Mouse (Mus musculus): ENCODE results near the gene Usp36. TPM values are rescaled to one million over a fixed set of nuclear protein-coding genes. Genes with fewer than 3 reads are reported as not detected.

Gene Usp36
- polyA plus RNA-seq, 1 experiment from 2014 or later = 18.0 TPM

GRCm38 (mm10) chr11:118225056-118225836 is 64.8 kb downstream of the Usp36 start:
- Histone ChIP-seq H3K9me3 (replicated peaks; ENCODE audit: control insufficient read depth, low read length) (no peaks in the 10 kb centered on the region), H3K36me3 (ENCODE audit: control insufficient read depth, insufficient read depth, low read length) (no peaks in the 10 kb centered on the region), H3K27ac (ENCODE audit: low read length) (no peak overlapping the region), H3K4me1 (ENCODE audit: control insufficient read depth, insufficient read depth, low read length) (peaks cover 7% of the 10 kb centered on the region), H3K4me3 (replicated peaks; ENCODE audit: low read length) (no peak overlapping the region), H3K4me2 (ENCODE audit: low read depth, low read length) (no peak overlapping the region), H3K27me3 (ENCODE audit: control insufficient read depth, insufficient read depth, low read length) (no peaks in the 10 kb centered on the region), H3K9ac (ENCODE audit: low read length) (no peak overlapping the region)
- no peak for ATAC-seq (ENCODE audit: insufficient read depth, low FRiP score)
- 80% methylated on average over 12 of the region's 12 CpGs for WGBS

- Histone ChIP-seq H3K9ac (ENCODE audit: low read length) (no peak overlapping the region), H3K4me2 (ENCODE audit: low read depth, low read length) (no peak overlapping the region), H3K36me3 (ENCODE audit: control insufficient read depth, insufficient read depth, low read length) (no peaks in the 10 kb centered on the region), H3K4me1 (ENCODE audit: control insufficient read depth, insufficient read depth, low read length) (peaks cover 7% of the 10 kb centered on the region), H3K27ac (ENCODE audit: low read length) (no peak overlapping the region), H3K9me3 (replicated peaks; ENCODE audit: control insufficient read depth, low read length) (no peaks in the 10 kb centered on the region), H3K4me3 (replicated peaks; ENCODE audit: low read length) (no peak overlapping the region), H3K27me3 (ENCODE audit: control insufficient read depth, insufficient read depth, low read length) (no peaks in the 10 kb centered on the region)
- no peak for ATAC-seq (ENCODE audit: insufficient read depth, low FRiP score)
- 85% methylated on average over 10 of the region's 10 CpGs for WGBS
These were observed 66.5 kb downstream of the Usp36 start for GRCm38 (mm10) chr11:118223416-118224067.

- Histone ChIP-seq H3K27ac (ENCODE audit: low read length) (no peak overlapping the region), H3K27me3 (ENCODE audit: control insufficient read depth, insufficient read depth, low read length) (no peaks in the 10 kb centered on the region), H3K36me3 (ENCODE audit: control insufficient read depth, insufficient read depth, low read length) (no peaks in the 10 kb centered on the region), H3K4me2 (ENCODE audit: low read depth, low read length) (no peak overlapping the region), H3K4me3 (replicated peaks; ENCODE audit: low read length) (no peak overlapping the region), H3K4me1 (ENCODE audit: control insufficient read depth, insufficient read depth, low read length) (peaks cover 7% of the 10 kb centered on the region), H3K9ac (ENCODE audit: low read length) (no peak overlapping the region), H3K9me3 (replicated peaks; ENCODE audit: control insufficient read depth, low read length) (no peaks in the 10 kb centered on the region)
- ATAC-seq (ENCODE audit: insufficient read depth, low FRiP score) = no peak
- 71% methylated on average over 5 of the region's 5 CpGs for WGBS
These were observed 67.1 kb downstream of the Usp36 start for GRCm38 (mm10) chr11:118222917-118223316.

GRCm38 (mm10) chr11:118222351-118222885 is 67.6 kb downstream of the Usp36 start:
- H3K4me1 ChIP-seq (ENCODE audit: control insufficient read depth, insufficient read depth, low read length) = peaks cover 4% of the 10 kb centered on the region; the same call in 1 of the 2 replicates
- no peaks in the 10 kb centered on the region for H3K9me3 ChIP-seq (replicated peaks; ENCODE audit: control insufficient read depth, low read length)
- no peak overlapping the region for H3K4me2 ChIP-seq (ENCODE audit: low read depth, low read length)
- no peak overlapping the region for H3K4me3 ChIP-seq (replicated peaks; ENCODE audit: low read length)
- no peak overlapping the region for H3K27ac ChIP-seq (ENCODE audit: low read length)
- H3K27me3 ChIP-seq (ENCODE audit: control insufficient read depth, insufficient read depth, low read length) = no peaks in the 10 kb centered on the region
- no peak for ATAC-seq (ENCODE audit: insufficient read depth, low FRiP score)
- no peaks in the 10 kb centered on the region for H3K36me3 ChIP-seq (ENCODE audit: control insufficient read depth, insufficient read depth, low read length)
- 55% methylated on average over 6 of the region's 6 CpGs for WGBS
- H3K9ac ChIP-seq (ENCODE audit: low read length) = no peak overlapping the region

GRCm38 (mm10) chr11:118220561-118221262 is 69.3 kb downstream of the Usp36 start:
- Histone ChIP-seq H3K4me3 (replicated peaks; ENCODE audit: low read length) (no peak overlapping the region), H3K9me3 (replicated peaks; ENCODE audit: control insufficient read depth, low read length) (no peaks in the 10 kb centered on the region), H3K4me1 (ENCODE audit: control insufficient read depth, insufficient read depth, low read length) (peaks cover 9% of the 10 kb centered on the region), H3K4me2 (ENCODE audit: low read depth, low read length) (no peak overlapping the region), H3K27ac (ENCODE audit: low read length) (no peak overlapping the region), H3K27me3 (ENCODE audit: control insufficient read depth, insufficient read depth, low read length) (no peaks in the 10 kb centered on the region), H3K36me3 (ENCODE audit: control insufficient read depth, insufficient read depth, low read length) (no peaks in the 10 kb centered on the region), H3K9ac (ENCODE audit: low read length) (no peak overlapping the region)
- WGBS = 24% methylated on average over 7 of the region's 7 CpGs
- ATAC-seq (ENCODE audit: insufficient read depth, low FRiP score) = no peak

GRCm38 (mm10) chr11:118219066-118219465 is 71.0 kb downstream of the Usp36 start:
- H3K9ac ChIP-seq (ENCODE audit: low read length) = no peak overlapping the region
- no peaks in the 10 kb centered on the region for H3K36me3 ChIP-seq (ENCODE audit: control insufficient read depth, insufficient read depth, low read length)
- H3K4me2 ChIP-seq (ENCODE audit: low read depth, low read length) = no peak overlapping the region
- H3K9me3 ChIP-seq (replicated peaks; ENCODE audit: control insufficient read depth, low read length) = no peaks in the 10 kb centered on the region
- no peak overlapping the region for H3K27ac ChIP-seq (ENCODE audit: low read length)
- H3K4me3 ChIP-seq (replicated peaks; ENCODE audit: low read length) = no peak overlapping the region
- H3K27me3 ChIP-seq (ENCODE audit: control insufficient read depth, insufficient read depth, low read length) = no peaks in the 10 kb centered on the region
- 84% methylated on average over 4 of the region's 4 CpGs for WGBS
- H3K4me1 ChIP-seq (ENCODE audit: control insufficient read depth, insufficient read depth, low read length) = peaks cover 13% of the 10 kb centered on the region
- no peak for ATAC-seq (ENCODE audit: insufficient read depth, low FRiP score)

- Histone ChIP-seq H3K4me1 (ENCODE audit: control insufficient read depth, insufficient read depth, low read length) (peaks cover 26% of the 10 kb centered on the region), H3K9ac (ENCODE audit: low read length) (no peak overlapping the region), H3K27ac (ENCODE audit: low read length) (peak overlapping the region; percentile 82), H3K4me2 (ENCODE audit: low read depth, low read length) (no peak overlapping the region), H3K4me3 (replicated peaks; ENCODE audit: low read length) (no peak overlapping the region), H3K27me3 (ENCODE audit: control insufficient read depth, insufficient read depth, low read length) (no peaks in the 10 kb centered on the region), H3K9me3 (replicated peaks; ENCODE audit: control insufficient read depth, low read length) (no peaks in the 10 kb centered on the region), H3K36me3 (ENCODE audit: control insufficient read depth, insufficient read depth, low read length) (no peaks in the 10 kb centered on the region)
- no peak for ATAC-seq (ENCODE audit: insufficient read depth, low FRiP score)
- WGBS = 69% methylated on average over 6 of the region's 6 CpGs
These were observed 73.6 kb downstream of the Usp36 start for GRCm38 (mm10) chr11:118216468-118216867.

GRCm38 (mm10) chr11:118215928-118216458 is 74.1 kb downstream of the Usp36 start:
- Histone ChIP-seq H3K4me1 (ENCODE audit: control insufficient read depth, insufficient read depth, low read length) (peaks cover 30% of the 10 kb centered on the region), H3K4me2 (ENCODE audit: low read depth, low read length) (no peak overlapping the region), H3K9ac (ENCODE audit: low read length) (peak overlapping the region; percentile 13; the same call in 1 of the 2 replicates), H3K36me3 (ENCODE audit: control insufficient read depth, insufficient read depth, low read length) (no peaks in the 10 kb centered on the region), H3K27ac (ENCODE audit: low read length) (peak overlapping the region; percentile 82), H3K27me3 (ENCODE audit: control insufficient read depth, insufficient read depth, low read length) (no peaks in the 10 kb centered on the region), H3K9me3 (replicated peaks; ENCODE audit: control insufficient read depth, low read length) (no peaks in the 10 kb centered on the region), H3K4me3 (replicated peaks; ENCODE audit: low read length) (no peak overlapping the region)
- ATAC-seq (ENCODE audit: insufficient read depth, low FRiP score) = peak; percentile 51; the same call in 1 of the 2 replicates
- 48% methylated on average over 5 of the region's 5 CpGs for WGBS

All from stomach, embryonic 16.5 days (tissue).